Comparison of ENCODE assay signal across 22 mouse cellular contexts in the genomic region with DNA sequence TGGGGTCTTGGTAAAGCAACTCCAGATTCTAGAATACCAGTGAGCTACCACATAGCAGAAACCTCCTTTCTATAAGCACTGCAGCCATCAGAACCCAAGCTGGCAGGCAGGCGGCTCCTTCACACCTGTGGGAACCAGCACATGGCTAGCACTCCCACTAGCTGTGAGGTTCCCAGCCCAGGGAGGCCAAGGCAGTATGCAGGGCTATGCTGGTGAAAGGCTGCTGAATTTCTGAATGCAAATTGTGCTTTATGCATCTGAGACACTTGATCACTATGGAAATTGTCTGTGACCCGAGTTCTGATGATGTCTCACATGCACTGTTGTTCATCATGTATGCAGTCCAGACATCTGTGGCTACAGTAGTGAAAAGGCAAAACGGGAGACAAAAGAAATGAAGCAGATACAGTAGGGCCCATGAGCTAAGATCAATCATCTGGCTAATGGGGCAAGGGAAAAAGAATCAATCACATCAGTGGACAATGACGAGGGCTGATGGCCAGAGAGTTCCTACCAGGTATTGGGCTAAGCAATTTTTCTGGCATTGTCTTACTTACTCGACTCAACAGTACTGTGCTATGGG.
DNase-seq lines count a peak whose midpoint lies in the region; ATAC-seq and TF ChIP-seq lines count a peak whose summit lies in the region.
"Had no signal": no experiment of that assay in that cellular context is flagged by ENCODE, and none has a peak within 500 bp of the region (broad histone marks: within the 10 kb centered on the region; RNA-seq: fewer than 3 reads in every experiment).

No protein-coding gene starts in this region.

- no peak for TF ChIP-seq CTCF in hindbrain, postnatal 0 days (IDR thresholded peaks at IDR 0.05; ENCODE audit: low read depth)
- TF ChIP-seq CTCF in brain, embryonic 14.5 days (IDR thresholded peaks at IDR 0.05; ENCODE audit: borderline replicate concordance, extremely low read depth, insufficient read depth, insufficient read length): no peak

- H3K4me2 ChIP-seq in hindbrain, postnatal 0 days (ENCODE audit: low read depth, low read length): no peak overlapping the region
- no peak overlapping the region for H3K4me2 ChIP-seq in forebrain, embryonic 16.5 days (ENCODE audit: low read length)
- no peak overlapping the region for H3K4me2 ChIP-seq in midbrain, embryonic 16.5 days (ENCODE audit: low read length)
- H3K4me2 ChIP-seq: embryonic facial prominence, embryonic 15.5 days; heart, embryonic 13.5 days; midbrain, embryonic 12.5 days had no signal

- ATAC-seq in hindbrain, postnatal 0 days: no peak
- no peak for ATAC-seq in forebrain, embryonic 16.5 days
- peak; percentile 33; the same call in 1 of the 2 replicates for ATAC-seq in midbrain, embryonic 16.5 days
- ATAC-seq: intestine, postnatal 0 days had no signal

- TF ChIP-seq POLR2A in brain, embryonic 14.5 days (IDR thresholded peaks at IDR 0.05; ENCODE audit: borderline replicate concordance, extremely low read depth, insufficient read depth, insufficient read length, poor library complexity, severe bottlenecking): no peak

- no peak overlapping the region for H3K4me3 ChIP-seq in hindbrain, embryonic 10.5 days
- H3K4me3 ChIP-seq in hindbrain, postnatal 0 days (ENCODE audit: low read length): no peak overlapping the region
- H3K4me3 ChIP-seq in forebrain, embryonic 16.5 days (replicated peaks; ENCODE audit: low read length): no peak overlapping the region
- H3K4me3 ChIP-seq in midbrain, embryonic 16.5 days (ENCODE audit: low read depth, low read length): no peak overlapping the region
- no peak overlapping the region for H3K4me3 ChIP-seq in limb, embryonic 10.5 days
- H3K4me3 ChIP-seq: embryonic facial prominence, embryonic 15.5 days; heart, embryonic 13.5 days; midbrain, embryonic 12.5 days had no signal

- H3K9me3 ChIP-seq in hindbrain, embryonic 10.5 days: no peaks in the 10 kb centered on the region
- H3K9me3 ChIP-seq in hindbrain, postnatal 0 days (ENCODE audit: low read length): no peaks in the 10 kb centered on the region
- no peaks in the 10 kb centered on the region for H3K9me3 ChIP-seq in forebrain, embryonic 16.5 days (ENCODE audit: control insufficient read depth, low read length)
- no peaks in the 10 kb centered on the region for H3K9me3 ChIP-seq in midbrain, embryonic 16.5 days (replicated peaks; ENCODE audit: control insufficient read depth, low read length, poor library complexity, severe bottlenecking)
- no peaks in the 10 kb centered on the region for H3K9me3 ChIP-seq in limb, embryonic 10.5 days (replicated peaks)
- H3K9me3 ChIP-seq: embryonic facial prominence, embryonic 15.5 days; heart, embryonic 13.5 days; midbrain, embryonic 12.5 days had no signal

- no peaks in the 10 kb centered on the region for H3K36me3 ChIP-seq in hindbrain, embryonic 10.5 days
- no peaks in the 10 kb centered on the region for H3K36me3 ChIP-seq in hindbrain, postnatal 0 days (ENCODE audit: insufficient read depth, low read length)
- no peaks in the 10 kb centered on the region; the same call in 1 of the 2 replicates for H3K36me3 ChIP-seq in forebrain, embryonic 16.5 days (ENCODE audit: control insufficient read depth, insufficient read depth)
- no peaks in the 10 kb centered on the region for H3K36me3 ChIP-seq in midbrain, embryonic 16.5 days (ENCODE audit: control insufficient read depth, insufficient read depth, low read length)
- no peaks in the 10 kb centered on the region for H3K36me3 ChIP-seq in limb, embryonic 10.5 days
- H3K36me3 ChIP-seq: embryonic facial prominence, embryonic 15.5 days; midbrain, embryonic 12.5 days had no signal

- peaks cover 29% of the 10 kb centered on the region for H3K4me1 ChIP-seq in hindbrain, embryonic 10.5 days (replicated peaks)
- H3K4me1 ChIP-seq in hindbrain, postnatal 0 days (ENCODE audit: insufficient read depth, low read length): no peaks in the 10 kb centered on the region; the same call in 1 of the 2 replicates
- H3K4me1 ChIP-seq in forebrain, embryonic 16.5 days (replicated peaks; ENCODE audit: control insufficient read depth, insufficient read depth, low read length): peaks cover 34% of the 10 kb centered on the region
- H3K4me1 ChIP-seq in midbrain, embryonic 16.5 days (ENCODE audit: control insufficient read depth, insufficient read depth, low read length): peaks cover 28% of the 10 kb centered on the region
- peaks cover 18% of the 10 kb centered on the region for H3K4me1 ChIP-seq in limb, embryonic 10.5 days
- H3K4me1 ChIP-seq: embryonic facial prominence, embryonic 15.5 days; heart, embryonic 13.5 days had no signal

- no peak overlapping the region for H3K9ac ChIP-seq in hindbrain, postnatal 0 days (replicated peaks; ENCODE audit: low read length)
- H3K9ac ChIP-seq in forebrain, embryonic 16.5 days (replicated peaks; ENCODE audit: low read depth, low read length): 0 out of 2 replicates have a peak overlapping the region, but pooled peaks have one; percentile 37
- no peak overlapping the region for H3K9ac ChIP-seq in midbrain, embryonic 16.5 days (ENCODE audit: low read depth, low read length)
- H3K9ac ChIP-seq: embryonic facial prominence, embryonic 15.5 days; heart, embryonic 13.5 days; liver, embryonic 14.5 days; midbrain, embryonic 12.5 days had no signal

- H3K27ac ChIP-seq in hindbrain, embryonic 10.5 days: peak overlapping the region; percentile 53; the same call in 1 of the 2 replicates
- H3K27ac ChIP-seq in hindbrain, postnatal 0 days: no peak overlapping the region
- H3K27ac ChIP-seq in forebrain, embryonic 16.5 days (ENCODE audit: low read length): peak overlapping the region; percentile 81
- H3K27ac ChIP-seq in midbrain, embryonic 16.5 days (ENCODE audit: low read length): no peak overlapping the region
- H3K27ac ChIP-seq in limb, embryonic 10.5 days: no peak overlapping the region
- H3K27ac ChIP-seq: embryonic facial prominence, embryonic 15.5 days; heart, embryonic 13.5 days; liver, embryonic 14.5 days; macrophage had no signal

- 0 out of 2 replicates have a peak, but pooled peaks cover 6% of the 10 kb centered on the region for H3K27me3 ChIP-seq in hindbrain, embryonic 10.5 days (ENCODE audit: insufficient read depth, poor library complexity, severe bottlenecking)
- H3K27me3 ChIP-seq in hindbrain, postnatal 0 days (ENCODE audit: insufficient read depth, low read length): no peaks in the 10 kb centered on the region
- no peaks in the 10 kb centered on the region for H3K27me3 ChIP-seq in forebrain, embryonic 16.5 days (replicated peaks; ENCODE audit: control insufficient read depth, insufficient read depth, low read length)
- H3K27me3 ChIP-seq in midbrain, embryonic 16.5 days (ENCODE audit: control insufficient read depth, insufficient read depth, low read depth, low read length): no peaks in the 10 kb centered on the region
- H3K27me3 ChIP-seq in limb, embryonic 10.5 days (ENCODE audit: low read depth, poor library complexity, severe bottlenecking): no peaks in the 10 kb centered on the region
- H3K27me3 ChIP-seq: embryonic facial prominence, embryonic 15.5 days; heart, embryonic 13.5 days; midbrain, embryonic 12.5 days had no signal

- WGBS in hindbrain, embryonic 10.5 days: 73% methylated on average over 5 of the region's 5 CpGs
- WGBS in hindbrain, postnatal 0 days: 43% methylated on average over 5 of the region's 5 CpGs
- WGBS in forebrain, embryonic 16.5 days: 39% methylated on average over 5 of the region's 5 CpGs
- 62% methylated on average over 5 of the region's 5 CpGs for WGBS in midbrain, embryonic 16.5 days
- 79% methylated on average over 5 of the region's 5 CpGs for WGBS in limb, embryonic 10.5 days

- DNase-seq in hindbrain, embryonic 10.5 days (ENCODE audit: low spot score): no peak
- DNase-seq in hindbrain, postnatal 0 days (ENCODE audit: low spot score): no peak
- DNase-seq in brain, embryonic 14.5 days (ENCODE audit: low read depth): peak; percentile 66
- DNase-seq in limb, embryonic 10.5 days (ENCODE audit: low spot score): no peak
- no peak for DNase-seq in yolk sac, embryonic 10.5 days (ENCODE audit: low spot score)
- DNase-seq: adrenal gland, postnatal 36 days; B cell, adult 2 months; cerebellum, adult 18-20 months; embryo, embryonic 11 days; gastrocnemius, postnatal 10 days; heart, adult 18-20 months; heart, postnatal 36 days; right cerebral cortex, postnatal 25 days; thymus, postnatal 36 days had no signal

Comparison
In these comparisons a context has a peak if more than half of its experiments do, and no peak if none do; other contexts are left out.
1. H3K27ac ChIP-seq: peak in hindbrain, embryonic 10.5 days (single experiment) and forebrain, embryonic 16.5 days (single experiment); none in hindbrain, postnatal 0 days (single experiment), midbrain, embryonic 16.5 days (single experiment) and limb, embryonic 10.5 days (single experiment).